Comparison of ENCODE assay signal across 14 mouse cellular contexts in genomic region chr9:67886981-67887720, GRCm38 (mm10). TPM values are rescaled to one million over a fixed set of nuclear protein-coding genes. Genes with fewer than 3 reads are reported as not detected.
DNase-seq lines count a peak whose midpoint lies in the region; ATAC-seq and TF ChIP-seq lines count a peak whose summit lies in the region.
"Had no signal": no experiment of that assay in that cellular context is flagged by ENCODE, and none has a peak within 500 bp of the region (broad histone marks: within the 10 kb centered on the region; RNA-seq: fewer than 3 reads in every experiment).

No protein-coding gene starts in this region.

- peaks cover 8% of the 10 kb centered on the region; the same call in 1 of the 2 replicates for H3K36me3 ChIP-seq in kidney, embryonic 14.5 days (ENCODE audit: control insufficient read depth, insufficient read depth, low read length)
- peaks cover 6% of the 10 kb centered on the region for H3K36me3 ChIP-seq in stomach, postnatal 0 days (ENCODE audit: control insufficient read depth, insufficient read depth, low read length)

- H3K27ac ChIP-seq in kidney, embryonic 14.5 days (ENCODE audit: low read depth, low read length) = no peak overlapping the region
- no peak overlapping the region for H3K27ac ChIP-seq in stomach, postnatal 0 days (replicated peaks)
- H3K27ac ChIP-seq: forebrain, embryonic 12.5 days; hindbrain, embryonic 13.5 days had no signal

- H3K4me1 ChIP-seq in kidney, embryonic 14.5 days (ENCODE audit: control insufficient read depth, insufficient read depth, low read length) = no peaks in the 10 kb centered on the region
- H3K4me1 ChIP-seq in stomach, postnatal 0 days (replicated peaks; ENCODE audit: control insufficient read depth, insufficient read depth) = no peaks in the 10 kb centered on the region
- H3K4me1 ChIP-seq: forebrain, embryonic 12.5 days; hindbrain, embryonic 13.5 days had no signal

- no peaks in the 10 kb centered on the region for H3K27me3 ChIP-seq in kidney, embryonic 14.5 days (ENCODE audit: control insufficient read depth, insufficient read depth, low read length)
- H3K27me3 ChIP-seq in stomach, postnatal 0 days (ENCODE audit: control insufficient read depth, insufficient read depth, low read length) = no peaks in the 10 kb centered on the region
- H3K27me3 ChIP-seq: forebrain, embryonic 12.5 days; hindbrain, embryonic 13.5 days had no signal

- no peak for ATAC-seq in kidney, embryonic 14.5 days (ENCODE audit: low FRiP score, low TSS enrichment)
- no peak for ATAC-seq in stomach, postnatal 0 days (ENCODE audit: low FRiP score, low TSS enrichment)

- TF ChIP-seq EP300 in stomach, postnatal 0 days (optimal IDR thresholded peaks at IDR 0.05) = no peak

- H3K4me3 ChIP-seq in kidney, embryonic 14.5 days (ENCODE audit: low read length) = no peak overlapping the region
- no peak overlapping the region for H3K4me3 ChIP-seq in stomach, postnatal 0 days (ENCODE audit: low read depth, low read length)
- H3K4me3 ChIP-seq: forebrain, embryonic 12.5 days; hindbrain, embryonic 13.5 days had no signal

- H3K9me3 ChIP-seq in kidney, embryonic 14.5 days (ENCODE audit: control insufficient read depth, low read length) = no peaks in the 10 kb centered on the region
- no peaks in the 10 kb centered on the region for H3K9me3 ChIP-seq in stomach, postnatal 0 days (ENCODE audit: control insufficient read depth, low read length)
- H3K9me3 ChIP-seq: forebrain, embryonic 12.5 days; G1E; hindbrain, embryonic 13.5 days had no signal

- no peak overlapping the region for H3K9ac ChIP-seq in kidney, embryonic 14.5 days (ENCODE audit: low read depth, low read length)
- no peak overlapping the region for H3K9ac ChIP-seq in stomach, postnatal 0 days (ENCODE audit: low read length)
- H3K9ac ChIP-seq: forebrain, embryonic 12.5 days; hindbrain, embryonic 13.5 days had no signal

- no peak overlapping the region for H3K4me2 ChIP-seq in kidney, embryonic 14.5 days (replicated peaks; ENCODE audit: low read depth, low read length)
- no peak overlapping the region for H3K4me2 ChIP-seq in stomach, postnatal 0 days (replicated peaks; ENCODE audit: low read depth)
- H3K4me2 ChIP-seq: forebrain, embryonic 12.5 days; hindbrain, embryonic 13.5 days had no signal

- TF ChIP-seq CTCF in stomach, postnatal 0 days (IDR thresholded peaks at IDR 0.05; ENCODE audit: low read depth) = no peak

- DNase-seq in kidney, postnatal 14 days = peak; percentile 45
- peak; percentile 92 for DNase-seq in Muller cell, postnatal 12 days (ENCODE audit: inconsistent ontology term)
- peak; percentile 64 for DNase-seq in gastrocnemius, postnatal 25 days
- DNase-seq in lung, postnatal 14 days = peak; percentile 51
- no peak for DNase-seq in spleen, adult 12 weeks (ENCODE audit: low spot score)
- DNase-seq in embryo, embryonic 11 days = no peak
- DNase-seq in stomach, postnatal 0 days (ENCODE audit: low spot score) = no peak
- DNase-seq: layer of hippocampus, adult 9-11 months; right cerebral cortex, postnatal 14 days had no signal

- WGBS in kidney, embryonic 14.5 days = 84% methylated on average over 4 of the region's 4 CpGs
- 75% methylated on average over 4 of the region's 4 CpGs for WGBS in stomach, postnatal 0 days

RNA-seq across cellular contexts. Expression of gene Vps13c, which starts 47.0 kb away (rescaled TPM):
- 3.5 and 7.9 TPM in 2 replicates for polyA plus RNA-seq in kidney, embryonic 14.5 days (2014; fragmentation: Nextera tagmentation; extraction: Ambion mirVana)
- 10 to 100 TPM; 23.7 to 25.4 TPM for total RNA-seq in gastrocnemius, postnatal 25 days (2021)
- 3.8 and 4.5 TPM in 2 replicates for polyA plus RNA-seq in stomach, postnatal 0 days (2015; fragmentation: Nextera tagmentation; extraction: Ambion mirVana)

RNA-seq across cellular contexts. Expression of gene C2cd4a, which starts 55.0 kb away (rescaled TPM):
- 1.3 and 2.7 TPM in 2 replicates for polyA plus RNA-seq in kidney, embryonic 14.5 days (2014; fragmentation: Nextera tagmentation; extraction: Ambion mirVana)
- total RNA-seq in gastrocnemius, postnatal 25 days (2021) = under 1 TPM in 1 of 2 experiments, not detected in 1; 0.38 TPM
- polyA plus RNA-seq in stomach, postnatal 0 days (2015; fragmentation: Nextera tagmentation; extraction: Ambion mirVana) = 2.8 and 3.6 TPM in 2 replicates
- polyA plus RNA-seq: forebrain, embryonic 12.5 days; neural tube, embryonic 11.5 days had no signal

Comparison
In these comparisons a context has a peak if more than half of its experiments do, and no peak if none do; other contexts are left out.
1. DNase-seq: peak in kidney, postnatal 14 days (single experiment), Muller cell, postnatal 12 days (single experiment), gastrocnemius, postnatal 25 days (single experiment) and lung, postnatal 14 days (single experiment); none in spleen, adult 12 weeks (single experiment), embryo, embryonic 11 days (single experiment) and stomach, postnatal 0 days (single experiment).